Mouse (Mus musculus) G1E (cell line): ENCODE measurements at regions not wholly inside any gene's neighbourhood (a gene's known extent, or its start where the extent isn't known, plus 50 kb on each side); places are given as distances from the start of the nearest gene placed in this dataset.

Experiments used
- ATAC-seq: 2 replicates; pipeline ENCODE4 v1.8.0; 2016; ENCODE audit warnings: mild to moderate bottlenecking; ENCODE audit not compliant: insufficient number of reproducible peaks, poor library complexity, low FRiP score, severe bottlenecking; ENCODE audit errors: extremely low read depth
- DNase-seq: peaks from one replicate; pipeline ENCODE4 v3.0.0; 2012; ENCODE audit warnings: low spot score
- H3K27me3 ChIP-seq: 2 replicates; pipeline ENCODE4 v1.6.1; 2012; ENCODE audit warnings: mild to moderate bottlenecking, low read length, inconsistent platforms; ENCODE audit not compliant: insufficient read depth
- H3K36me3 ChIP-seq: replicated peaks from 2 replicates; pipeline ENCODE3; 2012; ENCODE audit warnings: mild to moderate bottlenecking, inconsistent platforms
- H3K4me1 ChIP-seq: 2 replicates; pipeline ENCODE4 v1.6.1; 2012; ENCODE audit warnings: low read depth, low read length, inconsistent platforms, mixed read lengths; ENCODE audit not compliant: insufficient read depth
- H3K4me3 ChIP-seq: 2 replicates; pipeline ENCODE4 v1.5.1; 2012; ENCODE audit warnings: low read depth, mild to moderate bottlenecking, inconsistent platforms, low read length, moderate library complexity, mixed read lengths
- H3K9me3 ChIP-seq: replicated peaks from 2 replicates; pipeline ENCODE4 v1.6.1; 2012; ENCODE audit warnings: inconsistent platforms
- CTCF ChIP-seq: IDR thresholded peaks from 2 replicates; pipeline ENCODE4 v1.5.1; 2012; ENCODE audit warnings: low read depth, low read length, inconsistent platforms, mixed read lengths
- GATA1 ChIP-seq: IDR thresholded peaks from 2 replicates; pipeline ENCODE4 v1.6.1; 2012; ENCODE audit warnings: borderline replicate concordance, low read length, inconsistent platforms, mixed read lengths
- GATA2 ChIP-seq: IDR thresholded peaks from 2 replicates; pipeline ENCODE4 v1.6.1; 2012; ENCODE audit warnings: low read depth, low read length, inconsistent platforms, borderline replicate concordance
- POLR2AphosphoS5 ChIP-seq: IDR thresholded peaks from 2 replicates; pipeline ENCODE4 v1.6.1; 2012; ENCODE audit warnings: low read depth, low read length, inconsistent platforms; ENCODE audit not compliant: insufficient replicate concordance
- TAL1 ChIP-seq: conservative IDR thresholded peaks from 2 replicates; pipeline ENCODE4 v1.6.1; 2012; ENCODE audit warnings: low read depth, low read length, inconsistent platforms, mixed read lengths

DNA sequence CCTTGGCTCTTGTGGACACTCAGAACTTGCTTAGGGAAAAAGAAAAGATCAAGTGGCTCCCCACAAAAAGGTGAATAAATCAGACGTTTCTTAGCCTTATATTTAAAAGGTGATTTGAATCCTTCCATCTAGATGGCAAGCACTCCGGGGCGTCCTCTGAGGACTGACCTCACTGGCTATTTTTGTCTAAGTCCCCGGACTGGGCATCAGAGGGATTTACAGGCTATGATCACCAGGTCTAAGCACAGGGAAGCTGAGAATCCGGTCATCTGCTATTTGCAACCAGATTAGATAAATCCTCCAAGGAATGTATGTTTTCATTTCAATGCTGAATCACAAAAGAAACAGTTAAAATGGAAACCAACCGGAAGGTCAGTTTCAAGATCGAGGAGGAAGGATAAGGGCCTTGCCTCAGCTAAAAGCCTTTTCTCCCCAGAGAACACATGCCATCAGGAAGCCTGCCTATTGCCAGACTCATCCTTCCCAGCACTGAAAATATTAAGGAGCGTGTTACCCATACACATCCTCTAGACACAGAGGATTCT, 342.1 kb downstream of the Lpin1 start:
- 0 out of 2 replicates have a peak, but pooled peaks cover 3% of the 10 kb centered on the region for H3K9me3 ChIP-seq
- ATAC-seq: no peak
- no peaks in the 10 kb centered on the region for H3K4me1 ChIP-seq
- H3K36me3 ChIP-seq: no peaks in the 10 kb centered on the region
- peaks cover 2% of the 10 kb centered on the region; the same call in 1 of the 2 replicates for H3K27me3 ChIP-seq
- H3K4me3 ChIP-seq: no peak overlapping the region
- no peak for DNase-seq
- TF ChIP-seq TAL1 (no peak), GATA1 (no peak), CTCF (no peak), POLR2AphosphoS5 (no peak), GATA2 (no peak)

GRCm38 (mm10) chr12:16261465-16261864, 349.3 kb downstream of the Lpin1 start:
- no peak overlapping the region for H3K4me3 ChIP-seq
- no peaks in the 10 kb centered on the region for H3K36me3 ChIP-seq
- ATAC-seq: no peak
- H3K4me1 ChIP-seq: no peaks in the 10 kb centered on the region
- H3K9me3 ChIP-seq: no peaks in the 10 kb centered on the region
- H3K27me3 ChIP-seq: no peaks in the 10 kb centered on the region
- no peak for DNase-seq
- no peak for TF ChIP-seq CTCF

DNA sequence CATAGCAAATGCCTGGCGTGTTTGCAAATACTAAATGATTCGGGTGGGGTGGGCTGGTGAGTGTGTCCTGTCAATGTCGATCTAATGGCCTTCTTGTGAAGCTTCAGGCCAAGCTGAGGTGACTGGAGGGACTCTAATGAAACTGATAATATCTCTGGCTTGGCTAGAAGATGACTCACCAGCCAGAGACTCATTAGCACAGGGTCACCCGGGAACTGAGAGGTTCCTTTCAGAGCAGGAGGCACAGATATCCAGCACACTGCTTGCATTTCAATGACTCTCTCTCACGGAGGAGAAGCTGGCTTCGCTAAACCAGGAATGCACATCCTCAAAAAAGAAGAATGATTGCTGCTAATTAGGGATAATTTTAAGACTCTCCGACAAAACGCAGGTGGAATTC, 349.8 kb downstream of the Lpin1 start:
- Histone ChIP-seq H3K27me3 (no peaks in the 10 kb centered on the region), H3K9me3 (no peaks in the 10 kb centered on the region), H3K4me1 (no peaks in the 10 kb centered on the region), H3K4me3 (no peak overlapping the region), H3K36me3 (no peaks in the 10 kb centered on the region)
- no peak for DNase-seq
- TF ChIP-seq GATA1 (no peak), POLR2AphosphoS5 (no peak), TAL1 (no peak), CTCF (no peak), GATA2 (no peak)
- no peak for ATAC-seq

DNA sequence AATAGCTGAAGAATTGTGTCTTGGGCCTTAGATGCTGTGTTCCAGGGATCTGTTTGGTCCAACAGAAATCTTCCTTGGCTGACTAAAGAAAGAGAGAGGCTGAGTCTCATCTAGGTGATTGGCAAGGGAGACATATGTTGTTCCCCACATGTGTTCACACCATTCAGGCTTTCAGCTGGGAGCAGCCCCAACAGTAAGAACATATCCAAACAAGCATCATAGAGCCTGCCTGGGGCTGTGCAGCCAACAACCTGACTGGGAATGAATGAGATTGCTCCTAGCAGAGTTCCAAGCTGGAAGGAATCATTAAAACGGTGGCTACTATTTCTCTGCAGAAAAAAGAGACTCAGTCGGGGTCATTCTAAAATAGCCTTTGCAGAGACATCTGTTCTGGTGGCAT, 350.3 kb downstream of the Lpin1 start:
- ATAC-seq (no peak), DNase-seq (no peak)
- TF ChIP-seq CTCF (no peak), GATA1 (no peak), TAL1 (no peak), GATA2 (no peak)
- H3K4me1 ChIP-seq: no peaks in the 10 kb centered on the region
- H3K27me3 ChIP-seq: no peaks in the 10 kb centered on the region
- no peaks in the 10 kb centered on the region for H3K36me3 ChIP-seq
- H3K4me3 ChIP-seq: no peak overlapping the region
- H3K9me3 ChIP-seq: no peaks in the 10 kb centered on the region

GRCm38 (mm10) chr12:16250621-16251020, 360.1 kb downstream of the Lpin1 start:
- Histone ChIP-seq H3K36me3 (no peaks in the 10 kb centered on the region), H3K27me3 (no peaks in the 10 kb centered on the region), H3K4me1 (no peaks in the 10 kb centered on the region), H3K9me3 (no peaks in the 10 kb centered on the region), H3K4me3 (no peak overlapping the region)
- DNase-seq (no peak), ATAC-seq (no peak)
- TF ChIP-seq GATA1: no peak
- no peak for TF ChIP-seq POLR2AphosphoS5
- TF ChIP-seq GATA2: no peak
- TF ChIP-seq TAL1: no peak
- TF ChIP-seq CTCF: no peak

DNA sequence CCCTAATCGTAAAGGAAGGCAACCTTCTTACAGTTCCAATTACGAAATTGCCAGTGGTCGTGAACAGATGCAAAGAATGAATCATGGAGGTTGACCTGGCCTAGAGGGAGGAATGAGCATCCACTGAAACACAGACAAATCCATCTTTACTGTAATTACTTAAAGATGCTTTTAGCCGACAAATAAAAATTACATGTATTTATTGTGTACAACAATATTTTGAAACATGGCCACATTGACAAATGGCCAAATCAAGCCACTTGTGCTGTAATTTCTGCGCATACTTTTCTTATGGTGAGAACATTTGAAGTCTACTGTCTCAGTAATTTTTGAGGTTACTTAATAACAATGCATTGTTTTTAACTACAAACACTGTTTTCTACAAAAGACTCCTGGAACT, 360.7 kb downstream of the Lpin1 start:
- H3K9me3 ChIP-seq: no peaks in the 10 kb centered on the region
- no peaks in the 10 kb centered on the region for H3K27me3 ChIP-seq
- no peak overlapping the region for H3K4me3 ChIP-seq
- H3K36me3 ChIP-seq: no peaks in the 10 kb centered on the region
- no peaks in the 10 kb centered on the region for H3K4me1 ChIP-seq
- TF ChIP-seq CTCF (no peak), TAL1 (no peak), GATA1 (no peak), POLR2AphosphoS5 (no peak), GATA2 (no peak)
- DNase-seq: no peak
- ATAC-seq: no peak

DNA sequence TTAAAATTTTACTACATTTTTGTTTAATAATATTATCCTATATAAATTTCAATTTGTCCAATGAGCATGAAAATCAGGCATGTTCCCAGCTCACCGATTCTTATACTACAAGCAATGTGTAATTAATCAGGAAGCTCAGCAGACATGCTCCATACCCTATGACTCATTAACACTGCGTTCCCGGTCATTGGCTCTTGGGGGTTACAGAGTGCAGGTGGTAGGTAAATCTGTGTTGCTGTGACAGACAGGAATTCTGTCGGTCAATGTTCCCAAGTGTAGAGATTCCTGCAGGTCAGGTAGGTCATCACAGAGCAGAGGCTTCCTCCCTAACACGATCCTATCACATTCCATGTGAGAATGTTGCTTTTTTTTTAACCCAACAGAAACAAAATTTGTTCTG, 371.0 kb downstream of the Lpin1 start:
- TF ChIP-seq GATA1 (no peak), POLR2AphosphoS5 (no peak), TAL1 (no peak), CTCF (no peak), GATA2 (no peak)
- no peak for ATAC-seq
- H3K36me3 ChIP-seq: no peaks in the 10 kb centered on the region

More for the DNA sequence above, 371.0 kb downstream of the Lpin1 start:
- H3K4me1 ChIP-seq: no peaks in the 10 kb centered on the region
- no peaks in the 10 kb centered on the region for H3K9me3 ChIP-seq
- H3K27me3 ChIP-seq: no peaks in the 10 kb centered on the region
- H3K4me3 ChIP-seq: no peak overlapping the region
- no peak for DNase-seq
